Mouse (Mus musculus) layer of hippocampus, postnatal 36 days (tissue): Measurements from ENCODE around the gene Snapc2. TPM values are rescaled to one million over a fixed set of nuclear protein-coding genes. Genes with fewer than 3 reads are reported as not detected.

Source experiments
- DNase-seq, 2 experiments: peaks; one replicate each; pipeline ENCODE4 v3.0.0; 2022
- total RNA-seq, 2 experiments: library from RNA; stranded (reverse); gene quantifications; 2 replicates each; pipeline ENCODE4 v1.2.3; 2021

The Snapc2 gene
- total RNA-seq: 10 to 100 TPM; 22.3 to 26.2 TPM

- peak; percentile 93 for DNase-seq
These were observed at the start of gene Snapc2 for GRCm38 (mm10) chr8:4252934-4253841. Gene Snapc2 (plus strand): TSS chr8:4253080.

GRCm38 (mm10) chr8:4205246-4206123, 47.4 kb upstream of the Snapc2 start:
- DNase-seq: no peak

- DNase-seq: peak in 1 of 2 experiments; percentile 29
These were observed 46.5 kb upstream of the Snapc2 start for GRCm38 (mm10) chr8:4206182-4207015.

- DNase-seq: no peak
These were observed 45.9 kb upstream of the Snapc2 start for GRCm38 (mm10) chr8:4207016-4207350.

GRCm38 (mm10) chr8:4211097-4211496, 41.8 kb upstream of the Snapc2 start:
- no peak for DNase-seq

GRCm38 (mm10) chr8:4212809-4213209, 40.1 kb upstream of the Snapc2 start:
- DNase-seq: no peak

GRCm38 (mm10) chr8:4213210-4214005, 39.5 kb upstream of the Snapc2 start:
- peak in 1 of 2 experiments; percentile 40 for DNase-seq

GRCm38 (mm10) chr8:4214006-4214980, 38.6 kb upstream of the Snapc2 start:
- no peak for DNase-seq

GRCm38 (mm10) chr8:4216296-4216695, 36.6 kb upstream of the Snapc2 start:
- no peak for DNase-seq

- peak; percentile 60 to 70 for DNase-seq
These were observed 35.9 kb upstream of the Snapc2 start, which contains the start of gene Prr36 for GRCm38 (mm10) chr8:4216791-4217621. Gene Prr36 (minus strand): TSS chr8:4217459.

GRCm38 (mm10) chr8:4219617-4220016, 33.3 kb upstream of the Snapc2 start:
- DNase-seq: no peak

GRCm38 (mm10) chr8:4222059-4222458, 30.8 kb upstream of the Snapc2 start:
- DNase-seq: no peak

GRCm38 (mm10) chr8:4226323-4226722, 26.6 kb upstream of the Snapc2 start:
- no peak for DNase-seq

- DNase-seq: peak in 1 of 2 experiments; percentile 3
These were observed 26.0 kb upstream of the Snapc2 start, which contains the start of gene Lrrc8e for GRCm38 (mm10) chr8:4226739-4227347. Gene Lrrc8e (plus strand): TSS chr8:4226827.

- peak in 1 of 2 experiments; percentile 1 for DNase-seq
These were observed 25.0 kb upstream of the Snapc2 start for GRCm38 (mm10) chr8:4227919-4228318.

- no peak for DNase-seq
These were observed 23.1 kb upstream of the Snapc2 start for GRCm38 (mm10) chr8:4229784-4230183.

GRCm38 (mm10) chr8:4230612-4231351, 22.1 kb upstream of the Snapc2 start:
- DNase-seq: no peak
